Mouse (Mus musculus) embryo, embryonic 9.5 days (tissue): Measurements from ENCODE around the gene Usp31.

Experiments used
- DNase-seq: peaks from one replicate; pipeline ENCODE4 v3.0.0-alpha.2; 2017; ENCODE audit errors: extremely low spot score

The Usp31 gene

DNA sequence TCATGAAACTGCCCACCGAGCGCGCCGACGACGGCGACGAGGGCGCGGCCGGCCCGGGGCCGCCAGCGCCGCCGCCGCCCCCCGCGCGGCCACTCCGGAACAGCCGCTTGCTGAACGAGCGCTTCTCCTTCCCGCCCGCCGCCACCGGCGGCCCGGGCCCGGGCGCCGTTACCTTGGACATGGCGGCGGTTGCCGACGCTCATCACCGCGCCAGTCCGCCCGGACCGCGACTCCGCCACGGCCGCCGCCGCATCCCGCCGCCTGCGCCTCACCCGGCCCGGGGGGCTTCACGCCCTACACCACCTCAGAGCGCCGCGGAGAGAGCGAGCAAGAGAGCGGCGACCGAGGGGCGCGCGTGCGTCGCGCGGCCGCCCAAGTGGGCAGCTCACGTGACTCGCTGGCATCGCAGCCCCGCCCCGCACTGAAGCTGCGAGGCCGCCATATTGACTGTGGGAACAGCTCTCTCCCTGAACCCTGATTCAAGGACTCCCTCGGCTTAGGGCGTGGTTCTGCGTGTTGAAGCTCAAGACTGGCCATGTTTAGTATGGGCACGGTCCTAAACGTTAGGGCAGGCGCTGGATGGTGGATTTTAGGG is at the start of gene Usp31:
TSS of gene Usp31 (minus strand) at position 181 of the 595 bp plus-strand sequence.
- peak; percentile 93 for DNase-seq

DNA sequence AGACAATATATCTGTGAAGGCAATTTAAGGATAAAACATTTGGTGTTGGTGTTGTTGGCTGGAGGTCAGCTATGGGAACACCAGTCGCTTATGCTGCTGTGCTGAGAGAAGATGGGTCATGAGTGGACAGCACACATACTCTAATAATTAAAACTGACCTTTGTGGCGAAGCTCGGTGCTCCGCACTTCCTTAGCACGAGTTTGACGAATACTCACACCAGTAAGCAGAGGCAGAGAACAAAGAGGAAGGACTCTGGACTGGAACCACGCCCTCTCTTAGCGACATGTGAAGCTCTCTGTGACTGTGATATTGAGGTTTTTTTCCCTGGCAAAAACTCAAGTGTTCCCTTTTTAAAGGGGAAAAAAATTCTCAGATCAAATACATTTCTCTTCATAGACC is 47.7 kb upstream of the Usp31 start:
- DNase-seq = no peak

DNA sequence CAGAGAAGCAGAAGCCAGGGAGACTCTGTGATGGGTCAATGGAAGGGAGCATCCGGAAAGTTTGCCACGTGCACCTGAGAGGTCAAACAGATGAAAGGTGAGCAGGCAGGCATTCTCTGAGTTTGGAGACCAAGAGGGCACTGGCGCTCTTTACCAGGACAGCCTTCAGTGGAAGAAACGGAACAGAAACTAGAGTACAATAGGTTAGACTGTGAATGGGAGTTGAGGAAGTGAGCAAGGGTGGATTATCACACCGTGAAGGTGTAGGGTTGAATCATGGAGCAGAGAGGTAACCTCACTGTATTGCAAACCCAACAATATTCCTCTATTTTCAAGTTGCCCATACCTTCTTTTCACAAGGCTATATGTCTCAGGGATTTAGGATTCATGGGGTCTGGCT is 43.2 kb upstream of the Usp31 start:
- DNase-seq = no peak

DNA sequence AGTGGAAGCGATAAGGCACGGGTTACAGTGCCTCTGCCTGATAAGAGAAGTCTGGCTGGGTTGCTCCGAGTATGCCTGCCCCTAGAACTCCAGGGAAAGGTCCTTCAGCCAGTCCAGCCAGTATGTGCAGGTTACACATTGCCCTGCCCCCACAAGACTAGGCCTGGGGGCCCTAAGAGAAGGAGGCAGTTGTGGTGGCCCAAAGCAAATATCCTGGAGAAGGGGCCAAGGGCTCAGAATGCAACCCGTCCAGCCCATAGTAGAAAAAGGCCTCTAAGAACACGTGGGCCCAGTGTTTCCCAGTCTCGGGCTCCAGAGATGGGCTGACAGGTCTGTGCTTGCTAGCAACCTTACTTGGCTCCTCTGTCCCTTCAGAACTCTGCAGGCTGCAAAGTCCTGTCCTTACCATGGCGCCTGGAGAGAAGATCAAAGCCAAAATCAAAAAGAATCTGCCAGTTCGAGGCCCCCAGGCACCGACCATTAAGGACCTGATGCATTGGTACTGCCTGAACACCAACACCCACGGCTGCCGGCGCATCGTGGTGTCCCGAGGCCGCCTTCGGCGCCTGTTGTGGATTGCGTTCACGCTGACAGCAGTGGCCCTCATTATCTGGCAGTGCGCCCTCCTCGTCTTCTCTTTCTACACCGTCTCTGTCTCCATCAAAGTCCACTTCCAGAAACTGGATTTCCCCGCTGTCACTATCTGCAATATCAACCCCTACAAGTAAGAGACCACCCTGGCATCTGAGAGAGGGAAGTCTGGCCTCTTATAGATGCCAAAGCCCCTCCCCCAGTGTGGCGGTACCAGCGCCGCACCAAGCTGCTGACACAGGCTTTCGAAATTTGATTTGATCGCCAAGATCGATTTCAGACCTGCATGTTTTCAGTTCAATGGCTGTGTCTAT is 30.7 kb upstream of the Usp31 start:
- DNase-seq = no peak

DNA sequence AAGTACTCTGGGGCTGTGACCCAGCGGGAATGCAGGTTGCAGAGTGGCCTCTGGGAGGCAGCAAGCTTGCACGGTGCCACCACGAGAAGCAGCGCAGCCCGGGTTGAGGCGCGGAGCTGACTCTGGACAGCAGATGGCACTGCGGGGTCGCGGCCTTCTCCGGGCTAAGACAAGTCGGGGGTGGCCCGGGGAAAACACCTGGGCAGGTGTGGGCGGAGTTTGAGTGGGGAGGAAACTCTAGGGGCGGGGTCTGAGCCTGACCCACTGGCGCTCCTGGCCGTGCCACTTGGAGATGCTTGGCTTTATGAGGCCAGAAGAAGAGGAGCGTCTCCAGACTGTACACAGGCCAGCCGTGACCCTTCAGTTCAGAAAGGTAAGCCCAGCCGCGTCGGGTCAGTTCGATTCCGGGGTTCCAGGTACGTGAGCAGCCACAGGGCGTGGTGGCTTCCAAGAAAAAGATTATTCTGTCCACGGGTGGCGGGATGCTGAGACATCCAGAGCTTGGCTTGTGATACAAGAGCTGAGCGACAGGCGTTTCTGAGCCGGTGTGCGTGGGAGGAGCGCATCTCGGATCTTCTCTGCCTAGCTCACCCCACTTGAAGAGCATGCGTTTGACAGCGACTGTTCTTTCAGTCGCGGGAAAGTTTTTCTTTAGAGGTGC is 27.2 kb upstream of the Usp31 start, which contains the start of gene Scnn1g:
TSS of gene Scnn1g (plus strand) at position 309 of the 661 bp plus-strand sequence.
- peak; percentile 85 for DNase-seq

DNA sequence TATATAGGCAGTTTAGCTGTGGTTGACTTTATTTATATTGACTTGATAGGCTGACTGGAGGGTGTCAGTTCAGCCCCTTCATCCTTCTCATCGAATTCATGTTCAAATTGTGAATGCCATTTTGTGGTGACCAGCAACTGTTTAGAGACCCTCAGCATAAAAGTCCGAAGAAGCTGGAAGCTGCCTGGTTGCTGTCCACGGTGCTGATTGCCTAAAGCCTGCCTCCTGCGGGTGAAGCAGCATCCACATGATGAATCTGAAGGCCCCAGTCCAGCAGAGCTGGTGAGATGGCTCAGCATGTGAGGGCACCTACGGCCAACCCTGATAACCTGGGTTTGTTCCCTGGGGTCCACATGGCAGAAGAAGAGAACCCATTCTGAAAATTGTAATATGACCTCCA is 23.2 kb upstream of the Usp31 start:
- peak; percentile 59 for DNase-seq

DNA sequence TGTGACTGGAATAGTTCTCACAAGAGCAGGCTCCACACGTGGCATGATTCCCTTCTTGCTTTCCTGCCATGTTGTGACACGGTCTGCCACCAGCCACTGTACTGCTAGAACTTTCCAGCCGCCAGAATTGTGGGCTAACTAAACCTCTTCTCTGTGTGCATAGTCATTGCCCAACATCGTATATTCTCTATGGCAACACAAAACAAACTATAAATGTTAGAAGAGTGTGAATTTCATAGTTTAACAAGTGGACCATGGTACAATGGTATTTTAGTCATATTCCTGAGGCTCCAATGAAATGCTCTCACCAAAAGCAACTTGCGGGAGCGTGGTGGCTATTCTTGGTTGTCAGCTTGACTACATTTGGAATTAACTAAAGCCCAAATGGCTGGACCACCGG is 10.0 kb upstream of the Usp31 start:
- DNase-seq = no peak

DNA sequence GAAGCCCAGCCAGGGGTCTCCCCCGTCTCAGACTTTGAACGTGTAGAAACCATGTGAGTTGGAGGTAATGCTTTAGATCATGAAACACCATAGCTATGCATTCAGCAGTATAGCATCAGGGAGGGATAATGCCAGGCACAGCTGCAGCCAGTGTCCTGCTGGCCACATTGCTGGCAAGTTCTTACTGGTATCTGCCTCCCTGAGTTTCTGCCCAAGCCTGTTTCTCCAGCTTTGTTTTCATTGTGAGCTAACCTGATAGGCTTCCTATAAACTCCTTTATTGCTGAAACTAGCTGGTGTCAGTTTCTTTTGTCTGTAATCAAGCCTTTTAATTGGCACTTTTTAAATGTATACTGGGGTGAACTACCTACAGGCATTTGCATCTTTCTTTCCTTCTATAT is 4.1 kb upstream of the Usp31 start:
- DNase-seq = no peak

DNA sequence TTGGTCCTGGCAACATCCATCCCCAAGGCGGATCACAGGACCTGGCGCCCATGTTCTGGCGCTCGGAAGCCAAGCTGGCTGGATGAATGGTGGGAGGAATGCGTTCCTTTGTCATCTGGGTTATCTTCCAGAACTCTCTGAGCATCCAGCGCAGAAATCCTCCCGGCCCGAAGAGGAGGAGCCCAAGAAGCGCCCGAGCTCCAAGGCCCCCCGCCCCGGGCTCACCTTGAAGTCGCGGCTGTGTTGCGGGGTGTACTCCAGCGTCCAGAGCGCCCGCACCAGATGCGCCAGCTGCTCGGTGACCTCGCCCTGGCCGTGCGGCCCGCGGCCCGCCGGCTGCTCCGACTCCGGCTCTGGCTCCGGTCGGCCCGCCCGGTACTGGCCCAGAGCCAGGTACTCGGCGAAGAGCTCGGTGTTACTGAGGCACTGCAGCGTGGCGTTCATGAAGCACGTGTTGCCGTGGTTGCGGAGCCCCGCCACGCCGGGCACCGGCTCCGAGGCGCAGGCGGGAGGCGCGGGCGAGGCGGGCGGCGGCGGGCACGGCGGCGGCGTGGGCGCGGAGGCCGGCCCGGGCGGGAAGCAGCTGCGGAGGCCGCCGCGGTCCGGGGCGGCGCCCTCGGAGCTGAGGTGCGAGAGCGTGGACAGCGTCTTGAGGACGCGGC is 511 bp downstream of the Usp31 start:
- DNase-seq = peak; percentile 48

DNA sequence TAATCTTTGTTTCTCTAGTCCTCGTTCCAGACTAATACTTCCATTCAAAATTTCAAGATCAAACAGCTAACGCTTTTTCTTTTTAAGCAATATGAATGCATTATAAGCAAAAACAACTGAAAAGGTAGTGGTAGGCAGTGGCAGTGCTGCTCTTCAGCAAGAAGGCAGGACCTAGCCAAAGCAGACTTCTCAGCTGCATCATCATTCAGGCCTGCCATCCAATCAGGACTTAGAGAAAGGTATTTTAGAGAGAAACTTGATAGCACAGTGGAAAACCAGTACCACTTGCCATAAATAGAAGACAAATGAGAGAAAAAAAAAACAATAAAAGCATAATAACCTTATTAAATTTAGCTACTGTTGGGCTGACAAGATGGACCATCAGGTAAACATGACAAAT is 2.0 kb downstream of the Usp31 start:
- no peak for DNase-seq

DNA sequence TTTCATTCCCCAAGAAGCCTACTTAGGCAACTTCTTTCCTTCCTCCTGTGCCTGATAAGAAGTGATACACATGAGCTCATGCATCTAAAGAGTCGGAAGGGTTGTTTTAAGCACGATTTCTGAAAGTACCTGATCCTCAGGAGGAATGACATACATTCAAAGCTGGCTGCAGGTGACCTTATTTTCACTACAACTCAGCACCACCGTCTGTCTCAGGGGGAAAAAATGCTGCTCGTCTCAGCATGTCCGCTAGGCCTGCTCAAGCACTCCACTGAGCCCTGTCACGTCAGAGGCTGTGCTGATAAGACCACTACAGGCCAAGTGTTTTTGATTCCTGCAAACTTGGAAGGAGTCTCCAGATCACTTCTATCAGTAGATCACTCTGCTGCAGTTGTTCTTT is 5.1 kb downstream of the Usp31 start:
- no peak for DNase-seq

DNA sequence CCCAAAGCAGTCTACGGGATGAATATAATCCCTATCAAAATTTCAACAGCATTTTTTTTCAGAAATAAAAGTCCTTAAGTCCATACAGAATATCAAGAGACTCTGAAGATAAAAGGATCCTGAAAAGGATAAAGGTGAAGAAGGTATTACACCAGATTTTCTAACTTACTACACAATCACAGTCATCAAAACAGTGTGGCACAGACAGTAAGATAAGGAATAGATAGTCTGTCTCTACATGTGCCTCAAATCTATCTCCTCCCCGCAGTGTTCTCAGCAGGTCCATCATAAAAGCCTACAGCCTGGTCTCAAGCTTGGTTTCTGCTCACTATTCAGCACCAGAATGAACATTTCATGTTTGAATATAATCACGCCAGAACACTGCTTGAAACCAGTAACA is 6.6 kb downstream of the Usp31 start:
- no peak for DNase-seq

DNA sequence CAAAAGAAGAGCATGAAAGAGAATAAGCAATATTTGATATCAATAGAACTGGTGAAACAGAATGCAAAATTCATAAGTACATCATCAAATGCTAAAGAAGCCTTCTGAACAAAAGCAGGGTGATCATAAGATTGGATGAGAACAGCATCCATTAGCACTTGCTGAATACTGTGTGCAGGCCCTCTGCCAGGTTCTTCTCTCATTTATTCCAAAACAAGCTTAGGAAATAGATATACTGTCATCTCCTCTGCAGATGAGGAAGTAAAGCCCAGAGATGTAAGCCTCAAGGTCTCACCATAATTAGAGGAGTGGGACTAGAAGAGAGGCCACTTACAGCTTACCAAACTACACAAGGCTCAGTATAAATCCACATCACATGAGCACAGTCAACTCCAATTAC is 7.8 kb downstream of the Usp31 start:
- DNase-seq = no peak

DNA sequence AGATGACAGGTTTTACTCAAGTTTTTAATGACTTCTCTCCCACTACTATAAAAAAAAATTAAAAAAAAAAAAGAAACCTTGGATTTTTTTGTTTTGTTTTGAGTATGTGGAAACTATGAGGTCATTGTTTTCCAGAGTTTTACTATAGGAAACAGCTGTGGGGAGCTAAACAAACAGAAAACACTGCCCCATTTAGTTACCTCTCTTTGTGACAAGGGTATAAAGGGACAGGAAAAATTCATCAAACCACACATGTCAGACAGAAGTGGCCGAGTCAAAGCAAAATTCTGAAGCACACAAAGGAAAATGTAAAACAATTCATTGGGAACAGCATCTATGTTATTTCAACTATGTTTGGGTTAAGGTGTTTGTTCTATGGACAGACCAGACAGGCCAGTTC is 9.5 kb downstream of the Usp31 start:
- DNase-seq = no peak

DNA sequence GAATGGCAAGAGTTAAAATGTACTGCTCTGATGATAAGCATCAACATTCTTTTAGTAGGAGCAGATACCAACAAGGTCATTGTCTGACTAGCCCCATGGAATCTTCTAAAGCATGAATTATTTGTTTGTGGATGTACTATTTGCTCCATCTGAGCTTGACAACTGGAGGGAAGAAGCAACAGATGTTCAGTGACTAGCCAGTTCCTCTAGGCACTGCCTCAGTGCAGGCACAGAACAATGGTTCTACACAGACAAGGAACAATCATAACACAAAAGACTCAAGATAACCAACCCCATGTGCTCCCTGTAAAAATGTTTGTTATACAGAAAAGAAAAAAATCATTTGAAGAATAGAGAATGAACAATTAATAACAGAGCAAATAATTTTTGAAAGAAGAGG is 9.9 kb downstream of the Usp31 start:
- no peak for DNase-seq

DNA sequence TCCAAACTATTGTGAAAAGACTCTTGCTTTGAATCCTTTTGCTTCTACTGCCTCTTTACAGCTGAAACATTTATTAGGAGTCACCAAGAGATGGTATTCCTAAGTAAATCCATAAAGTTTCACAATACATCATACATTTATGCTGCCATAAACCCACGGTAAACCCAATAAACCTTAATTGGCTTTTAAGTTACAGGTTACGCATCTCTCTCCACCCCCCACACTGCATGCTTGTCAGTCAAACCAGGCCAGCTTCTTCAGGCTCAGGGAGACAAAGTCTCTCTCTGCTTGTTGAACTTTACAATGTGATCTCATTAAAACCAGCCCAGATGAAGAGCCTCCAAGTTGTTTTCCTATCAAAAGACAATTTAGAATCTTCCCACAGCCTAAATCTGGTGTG is 15.2 kb downstream of the Usp31 start:
- no peak for DNase-seq

DNA sequence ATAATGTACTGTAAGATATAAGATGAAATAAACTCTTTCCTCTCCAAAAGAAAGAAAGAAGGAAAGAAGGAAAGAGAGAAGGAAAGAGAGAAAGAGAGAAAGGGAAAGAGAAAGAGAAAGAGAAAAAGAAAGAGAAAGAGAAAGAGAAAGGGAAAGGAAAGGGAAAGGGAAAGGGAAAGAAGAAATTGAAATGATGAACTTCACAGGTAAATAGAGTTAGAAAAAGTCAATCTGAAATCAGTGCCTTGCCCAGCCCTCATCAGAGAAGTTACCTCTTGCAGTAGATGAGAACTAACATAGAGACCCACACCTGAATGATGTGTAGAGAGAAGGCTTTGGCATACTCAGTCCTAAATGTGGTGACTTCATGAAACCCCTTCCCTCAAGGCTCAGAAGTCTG is 17.7 kb downstream of the Usp31 start:
- DNase-seq = no peak

DNA sequence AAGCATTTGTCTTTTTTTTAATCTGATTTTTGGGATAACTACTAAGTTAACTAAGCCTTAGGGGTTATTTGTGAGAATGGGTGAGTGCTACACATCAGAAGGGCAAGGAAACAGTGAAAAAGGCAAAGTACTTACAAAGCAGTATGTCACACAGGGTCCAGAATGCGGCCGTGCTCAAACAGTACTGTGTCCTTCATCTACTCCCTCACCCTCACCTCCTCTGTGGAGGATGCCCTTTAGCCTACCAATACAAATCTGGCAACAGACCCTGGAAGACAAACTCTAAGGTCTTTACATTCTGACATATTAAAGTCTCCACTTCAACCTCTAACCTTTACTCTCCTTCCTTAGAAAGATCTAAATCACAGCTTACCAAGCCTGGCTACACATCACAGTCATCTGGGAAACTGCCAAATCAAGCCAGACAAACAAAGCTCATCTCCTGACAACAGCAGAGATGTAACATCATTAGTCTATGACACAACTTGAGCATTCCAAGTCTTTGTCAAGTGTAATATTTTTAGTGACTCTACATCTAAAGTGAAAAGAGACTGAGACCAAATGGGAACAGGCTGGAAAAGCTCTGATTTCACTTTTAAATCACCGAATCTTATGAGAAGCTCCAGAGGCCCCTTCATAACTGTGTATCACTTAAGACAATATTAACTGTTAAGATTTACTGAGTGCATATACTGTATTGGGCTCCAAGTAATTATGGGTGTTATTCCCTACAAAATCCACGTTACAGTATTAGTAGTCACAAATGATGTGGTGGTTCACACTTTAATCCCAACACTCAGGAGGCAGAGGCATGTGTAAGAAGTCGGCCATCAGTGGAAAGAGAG is 21.7 kb downstream of the Usp31 start:
- no peak for DNase-seq

DNA sequence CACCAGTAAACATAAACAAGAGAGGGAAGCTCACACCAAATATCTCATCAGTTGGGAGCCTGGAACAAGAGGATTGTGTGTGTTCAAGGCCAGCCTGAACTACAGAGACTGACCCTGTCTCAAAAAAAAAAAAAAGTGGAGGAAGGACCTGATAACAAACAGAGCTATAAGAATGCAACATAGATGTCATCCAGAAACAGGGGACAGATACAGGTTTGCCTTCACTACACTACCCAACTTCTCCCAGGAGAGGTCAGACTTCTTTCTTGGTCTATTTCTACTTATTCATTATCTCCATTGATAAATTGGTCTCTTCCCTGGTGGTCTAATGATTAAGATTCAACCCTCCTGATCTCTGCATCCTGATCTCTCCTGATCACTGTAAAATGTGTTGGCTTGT is 25.9 kb downstream of the Usp31 start:
- DNase-seq = no peak

DNA sequence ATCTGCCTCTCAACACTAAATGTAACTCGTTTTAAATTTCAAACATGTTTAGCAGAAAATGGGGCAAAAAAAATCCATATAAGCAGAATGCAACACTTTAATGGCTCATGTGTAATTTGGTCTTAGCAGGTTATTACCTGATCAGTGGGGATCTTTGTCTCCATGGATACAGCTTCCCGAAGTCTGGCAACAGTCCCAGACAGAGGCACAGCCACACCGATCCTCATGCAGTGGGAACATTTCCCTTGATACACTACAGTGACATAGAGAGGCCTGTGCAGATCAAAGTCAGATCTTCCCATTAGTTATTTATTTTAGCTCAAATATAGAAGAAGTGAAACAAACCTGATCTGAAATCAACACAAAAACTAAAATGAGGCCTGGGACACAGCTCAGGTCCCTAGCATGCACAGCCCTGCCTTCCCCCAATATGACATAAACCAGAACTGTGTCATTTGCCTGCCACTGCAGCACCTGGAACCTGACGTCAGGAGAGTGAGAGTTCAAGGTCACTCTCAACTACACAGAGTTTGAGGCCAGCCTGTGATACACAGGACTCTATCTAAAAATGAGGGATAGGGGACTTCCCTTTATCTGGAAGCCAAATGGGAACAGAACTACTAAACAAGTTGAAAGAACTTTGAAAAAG is 29.8 kb downstream of the Usp31 start:
- DNase-seq = no peak

DNA sequence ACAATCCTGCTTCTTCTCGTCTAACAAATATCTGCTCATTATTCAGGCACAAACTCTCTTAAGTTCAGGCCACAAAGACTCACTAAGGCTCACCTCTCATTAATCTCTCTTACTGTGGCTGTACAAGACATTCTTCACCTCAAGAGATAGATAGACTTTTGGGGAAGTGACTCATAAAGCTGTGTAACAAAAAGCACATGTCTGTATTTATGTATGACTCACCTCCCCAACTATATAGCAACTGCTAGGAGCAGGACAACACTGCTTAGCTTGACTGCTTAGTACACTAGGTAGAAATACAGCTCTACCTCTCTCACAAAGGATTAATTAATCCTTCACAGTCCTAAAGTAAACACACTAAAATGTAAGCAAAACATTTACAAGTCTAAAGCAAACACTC is 46.3 kb downstream of the Usp31 start:
- DNase-seq = no peak
